Mouse (Mus musculus) skeletal muscle tissue, postnatal 0 days (tissue): ENCODE measurements around the gene Mrgprb3. TPM values are rescaled to one million over a fixed set of nuclear protein-coding genes. Genes with fewer than 3 reads are reported as not detected.

ENCODE experiments used
- polyA plus RNA-seq: library from polyadenylated mRNA; unstranded; fragments of >200 nt; fragmentation: Nextera tagmentation; extraction: Ambion mirVana; gene quantifications from 2 replicates; pipeline ENCODE4 v1.2.1, GENCODE M21; 2015

Mrgprb3 gene
- polyA plus RNA-seq: 0.13 TPM in 1 of 2 replicates, not detected in the other

GRCm38 (mm10) chr7:48643711-48644110 lies at the start of gene Mrgprb3:
TSS of gene Mrgprb3 (minus strand) at chr7:48643811.

Other genes with a start within 250 kb of the Mrgprb3 start
- gene Mrgprb1, start 187.5 kb downstream of the Mrgprb3 start, polyA plus RNA-seq: 7.2 and 7.5 TPM in 2 replicates
- gene Mrgprx2, start 144.5 kb downstream of the Mrgprb3 start, polyA plus RNA-seq: 1.1 and 1.4 TPM in 2 replicates
- 7.9 and 11.2 TPM in 2 replicates for gene Mrgprb2, start 85.7 kb downstream of the Mrgprb3 start, polyA plus RNA-seq
- gene Zdhhc13, start 145.2 kb upstream of the Mrgprb3 start, polyA plus RNA-seq: 12.9 and 13.7 TPM in 2 replicates
- gene Csrp3, start 204.2 kb upstream of the Mrgprb3 start, polyA plus RNA-seq: 430 and 609 TPM in 2 replicates
- 4.6 and 5.6 TPM in 2 replicates for gene E2f8, start 237.8 kb upstream of the Mrgprb3 start, polyA plus RNA-seq